Mouse (Mus musculus) liver, embryonic 13.5 days (tissue): Measurements from ENCODE around the gene Ccdc3. TPM values are rescaled to one million over a fixed set of nuclear protein-coding genes. Genes with fewer than 3 reads are reported as not detected.
A peak's percentile ranks its signal among the peaks of the same experiment; 100 is the strongest.

Source experiments
- ATAC-seq: fragments of 200-750 bp; cut with Nextera tagmentation; 2 replicates; pipeline ENCODE4 v1.8.0; 2017; ENCODE audit warnings: low read depth, mild to moderate bottlenecking, moderate number of reproducible peaks, moderate library complexity
- DNase-seq: peaks from one replicate; pipeline ENCODE4 v3.0.0; 2022
- H3K27ac ChIP-seq: fragments of 300-500 bp; sonication (generic); 2 replicates; pipeline ENCODE4 v1.5.1; 2015; ENCODE audit warnings: moderate library complexity, mild to moderate bottlenecking, inconsistent platforms
- H3K27me3 ChIP-seq: fragments of 300-500 bp; sonication (generic); 2 replicates; pipeline ENCODE4 v1.6.1; 2015; ENCODE audit warnings: mild to moderate bottlenecking, inconsistent platforms
- H3K36me3 ChIP-seq: fragments of 300-500 bp; sonication (generic); 2 replicates; pipeline ENCODE4 v1.6.1; 2015; ENCODE audit warnings: mild to moderate bottlenecking, inconsistent platforms
- H3K4me1 ChIP-seq: fragments of 300-500 bp; sonication (generic); replicated peaks from 2 replicates; pipeline ENCODE4 v1.6.1; 2015; ENCODE audit warnings: inconsistent platforms
- H3K4me2 ChIP-seq: fragments of 300-500 bp; sonication (generic); 2 replicates; pipeline ENCODE4 v1.6.1; 2015; ENCODE audit warnings: inconsistent platforms, mild to moderate bottlenecking, moderate library complexity
- H3K4me3 ChIP-seq: fragments of 300-500 bp; sonication (generic); replicated peaks from 2 replicates; pipeline ENCODE4 v1.5.1; 2015; ENCODE audit warnings: mild to moderate bottlenecking, inconsistent platforms
- H3K9ac ChIP-seq: fragments of 300-500 bp; sonication (generic); 2 replicates; pipeline ENCODE4 v1.6.1; 2015; ENCODE audit warnings: mild to moderate bottlenecking, inconsistent platforms
- H3K9me3 ChIP-seq: fragments of 300-500 bp; sonication (generic); replicated peaks from 2 replicates; pipeline ENCODE4 v1.6.1; 2016; ENCODE audit warnings: inconsistent platforms
- WGBS: fragments of 180-500 bp; shearing (Covaris S2); methylation state at CpG from one replicate; pipeline ENCODE4 v1.1.7; 2015; ENCODE audit not compliant: insufficient replicate concordance; 5-methylcytosine and 5-hydroxymethylcytosine counted together
- polyA plus RNA-seq: library from polyadenylated mRNA; unstranded; fragments of >200 nt; fragmentation: Nextera tagmentation; extraction: Ambion mirVana; gene quantifications from 2 replicates; pipeline ENCODE4 v1.2.1, GENCODE M21; 2015

The Ccdc3 gene
- polyA plus RNA-seq, 1 experiment from 2014 or later = 4.0 TPM

DNA sequence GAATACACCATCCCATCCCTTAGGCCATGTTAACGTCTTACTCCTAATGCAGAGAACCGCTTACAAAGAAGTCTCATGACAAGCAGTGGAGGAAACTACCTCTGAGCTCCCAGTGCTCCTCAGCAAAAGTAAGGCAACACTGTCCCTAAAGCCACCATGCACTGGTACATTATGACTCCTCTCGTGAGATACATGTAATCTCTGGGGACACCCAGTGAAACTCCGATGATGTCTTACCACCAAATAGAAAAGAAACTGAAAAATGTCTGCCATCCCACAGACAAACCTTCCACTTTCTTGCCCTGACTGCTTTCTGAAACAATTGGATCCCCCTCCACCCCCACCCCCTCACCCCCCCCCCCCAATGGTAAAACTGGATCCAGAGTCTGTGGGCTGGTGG, 54.6 kb downstream of the Ccdc3 start:
- 71% methylated on average over 4 of the region's 4 CpGs for WGBS
- no peaks in the 10 kb centered on the region for H3K36me3 ChIP-seq
- DNase-seq = no peak
- H3K27ac ChIP-seq = no peak overlapping the region
- H3K9me3 ChIP-seq = no peaks in the 10 kb centered on the region
- H3K27me3 ChIP-seq = no peaks in the 10 kb centered on the region
- H3K4me1 ChIP-seq = no peaks in the 10 kb centered on the region
- ATAC-seq = no peak
- H3K4me2 ChIP-seq = no peak overlapping the region
- H3K9ac ChIP-seq = no peak overlapping the region
- no peak overlapping the region for H3K4me3 ChIP-seq

DNA sequence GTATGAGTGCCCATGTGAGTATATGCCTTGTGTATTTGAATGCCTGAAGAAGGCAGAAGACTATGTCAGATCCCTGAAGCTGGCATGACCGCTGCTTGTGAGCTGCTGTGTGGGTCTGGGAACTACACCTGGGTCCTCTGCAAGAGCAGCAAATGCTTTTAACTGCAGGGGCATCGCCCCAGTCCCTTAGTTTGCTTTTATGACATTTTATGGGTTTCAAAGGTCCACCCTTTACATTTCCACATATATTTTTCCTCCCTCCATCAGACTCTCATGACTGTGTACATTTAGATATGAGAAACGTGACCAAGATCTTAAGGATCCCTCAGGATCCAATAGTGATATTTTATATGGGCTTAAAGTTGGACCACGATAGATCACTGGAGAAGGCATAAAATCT, 55.5 kb downstream of the Ccdc3 start:
- Histone ChIP-seq H3K4me3 (no peak overlapping the region), H3K4me2 (no peak overlapping the region), H3K27me3 (no peaks in the 10 kb centered on the region), H3K27ac (no peak overlapping the region), H3K9ac (no peak overlapping the region), H3K4me1 (no peaks in the 10 kb centered on the region), H3K36me3 (no peaks in the 10 kb centered on the region), H3K9me3 (no peaks in the 10 kb centered on the region)
- WGBS = 61% methylated on average over 4 of the region's 4 CpGs
- no peak for DNase-seq
- no peak for ATAC-seq

DNA sequence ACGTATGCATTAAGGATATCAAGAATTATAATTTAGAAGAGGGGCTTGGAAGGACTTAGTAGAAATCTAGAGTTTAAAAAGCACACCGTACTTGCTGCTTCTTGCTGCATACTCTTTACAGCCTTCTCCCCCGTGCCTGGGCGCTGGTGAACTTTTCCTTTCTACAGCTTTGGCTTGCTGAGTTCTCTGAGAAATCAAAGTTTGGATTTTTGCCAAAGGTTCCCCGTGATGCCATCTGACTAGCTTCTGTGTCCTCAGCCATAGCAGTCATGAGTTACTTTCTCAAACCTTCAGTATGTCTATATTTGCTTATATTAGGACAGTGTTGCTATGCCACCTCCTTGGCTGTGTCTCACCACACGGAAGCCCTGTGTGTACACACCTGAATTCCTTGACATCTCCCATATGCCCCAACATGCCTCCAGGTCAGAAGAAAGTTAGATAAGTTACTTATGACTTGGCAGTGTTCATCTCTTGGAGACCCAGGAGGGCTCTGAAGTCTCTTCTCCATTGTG, 57.2 kb downstream of the Ccdc3 start:
- Histone ChIP-seq H3K27ac (no peak overlapping the region), H3K4me1 (no peaks in the 10 kb centered on the region), H3K9me3 (no peaks in the 10 kb centered on the region), H3K27me3 (no peaks in the 10 kb centered on the region), H3K36me3 (no peaks in the 10 kb centered on the region), H3K9ac (no peak overlapping the region), H3K4me3 (no peak overlapping the region), H3K4me2 (no peak overlapping the region)
- ATAC-seq = no peak
- WGBS = 59% methylated on average over 6 of the region's 6 CpGs
- no peak for DNase-seq

DNA sequence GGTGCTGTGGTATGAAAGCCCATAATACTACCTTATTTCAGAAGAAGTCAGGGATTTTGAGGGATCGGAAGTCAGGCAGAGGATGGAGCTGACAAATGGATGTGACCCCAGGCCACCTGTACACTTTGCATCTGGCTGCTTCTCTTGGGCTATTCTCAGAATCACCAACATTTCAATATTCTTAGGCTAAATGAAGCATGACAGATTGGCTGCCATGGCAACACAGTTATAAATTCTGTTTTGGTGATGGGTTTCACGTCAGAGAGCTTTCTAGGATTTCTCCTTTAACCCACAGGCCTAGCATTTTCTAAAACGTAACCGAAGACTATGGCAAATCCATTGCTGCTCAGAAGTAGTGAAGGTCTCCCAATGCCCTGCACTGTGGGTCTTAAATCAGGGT, 59.9 kb downstream of the Ccdc3 start:
- H3K27me3 ChIP-seq = no peaks in the 10 kb centered on the region
- H3K4me2 ChIP-seq = no peak overlapping the region
- DNase-seq (no peak), ATAC-seq (no peak)
- H3K4me1 ChIP-seq = no peaks in the 10 kb centered on the region
- WGBS = 67% methylated on average over 4 of the region's 4 CpGs
- no peak overlapping the region for H3K9ac ChIP-seq
- H3K9me3 ChIP-seq = no peaks in the 10 kb centered on the region
- H3K4me3 ChIP-seq = no peak overlapping the region
- no peak overlapping the region for H3K27ac ChIP-seq
- no peaks in the 10 kb centered on the region for H3K36me3 ChIP-seq

DNA sequence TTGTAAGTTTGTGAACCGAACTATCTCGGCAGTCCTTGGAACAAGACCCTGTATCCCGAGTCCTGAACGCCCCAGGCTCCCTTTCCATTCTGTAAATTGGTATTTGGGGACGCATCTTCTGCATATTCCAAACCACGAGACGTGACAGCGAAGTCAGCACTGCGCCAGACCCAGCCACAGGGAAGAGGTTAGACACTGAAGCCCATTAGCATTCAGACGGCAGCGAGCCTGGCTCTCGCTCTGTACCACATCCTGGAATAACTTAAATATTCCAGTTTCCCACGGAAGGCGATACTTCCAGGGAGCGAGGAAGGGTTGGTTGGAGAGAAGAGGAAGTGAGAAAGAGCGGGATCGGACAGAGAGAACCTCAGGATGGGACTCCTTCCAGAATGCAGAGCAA, 61.7 kb downstream of the Ccdc3 start:
- 64% methylated on average over 17 of the region's 17 CpGs for WGBS
- H3K9ac ChIP-seq = no peak overlapping the region
- H3K27me3 ChIP-seq = no peaks in the 10 kb centered on the region
- DNase-seq (no peak), ATAC-seq (no peak)
- H3K27ac ChIP-seq = no peak overlapping the region
- no peak overlapping the region for H3K4me3 ChIP-seq
- no peaks in the 10 kb centered on the region for H3K4me1 ChIP-seq
- no peak overlapping the region for H3K4me2 ChIP-seq
- H3K9me3 ChIP-seq = no peaks in the 10 kb centered on the region
- H3K36me3 ChIP-seq = no peaks in the 10 kb centered on the region

DNA sequence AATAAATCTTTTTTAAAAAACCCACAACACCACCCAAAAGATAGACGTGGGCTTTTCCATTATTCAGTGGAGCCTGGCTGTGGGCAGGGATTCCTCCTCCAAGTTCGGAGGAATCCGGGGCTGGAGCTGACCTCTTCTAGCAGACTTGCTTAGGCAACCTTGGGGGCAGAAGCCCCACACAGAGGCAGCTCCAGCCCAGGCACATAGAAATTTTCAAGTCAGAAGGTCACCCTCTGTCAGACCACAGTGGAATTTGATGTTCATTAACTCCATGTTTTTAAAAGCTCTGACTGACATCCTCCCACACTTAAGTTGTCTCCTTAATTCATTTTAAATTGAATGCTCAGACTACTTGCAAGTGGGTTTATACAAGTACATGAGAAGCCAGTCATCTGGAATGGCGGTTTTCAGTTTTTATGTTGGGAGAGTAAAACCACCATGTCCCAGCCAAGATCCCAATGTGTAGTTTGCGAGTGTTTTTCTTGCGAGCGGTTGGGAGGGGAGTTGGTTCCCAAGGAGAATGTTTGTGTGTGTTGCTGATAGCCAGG, 63.3 kb downstream of the Ccdc3 start:
- Histone ChIP-seq H3K27me3 (no peaks in the 10 kb centered on the region), H3K27ac (no peak overlapping the region), H3K4me2 (no peak overlapping the region), H3K9ac (no peak overlapping the region), H3K4me3 (no peak overlapping the region), H3K9me3 (no peaks in the 10 kb centered on the region), H3K4me1 (no peaks in the 10 kb centered on the region), H3K36me3 (no peaks in the 10 kb centered on the region)
- ATAC-seq (no peak), DNase-seq (no peak)
- 71% methylated on average over 7 of the region's 7 CpGs for WGBS

DNA sequence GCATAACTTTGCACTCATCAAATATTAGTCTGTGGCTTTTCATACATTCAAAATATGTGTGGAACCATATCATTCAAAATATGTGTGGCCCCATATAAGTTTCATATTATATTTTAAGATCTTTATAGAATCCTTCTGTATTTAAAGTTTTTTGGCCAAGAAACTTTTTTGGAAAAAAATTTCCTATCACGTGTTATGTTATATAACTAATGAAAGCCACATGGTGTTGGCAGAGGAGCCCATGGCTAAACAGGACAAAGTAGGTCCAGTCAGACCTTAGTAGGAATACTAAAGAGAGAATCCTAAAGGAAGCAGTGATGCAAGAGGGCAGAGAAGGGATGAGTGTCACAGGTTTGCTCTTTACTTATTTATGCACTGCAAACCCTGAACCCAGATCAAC, 65.6 kb downstream of the Ccdc3 start:
- DNase-seq (no peak), ATAC-seq (no peak)
- Histone ChIP-seq H3K36me3 (no peaks in the 10 kb centered on the region), H3K27me3 (no peaks in the 10 kb centered on the region), H3K4me3 (no peak overlapping the region), H3K27ac (no peak overlapping the region), H3K9ac (no peak overlapping the region), H3K9me3 (no peaks in the 10 kb centered on the region), H3K4me2 (no peak overlapping the region), H3K4me1 (no peaks in the 10 kb centered on the region)
- 61% methylated on average over 1 of the region's 1 CpGs for WGBS

DNA sequence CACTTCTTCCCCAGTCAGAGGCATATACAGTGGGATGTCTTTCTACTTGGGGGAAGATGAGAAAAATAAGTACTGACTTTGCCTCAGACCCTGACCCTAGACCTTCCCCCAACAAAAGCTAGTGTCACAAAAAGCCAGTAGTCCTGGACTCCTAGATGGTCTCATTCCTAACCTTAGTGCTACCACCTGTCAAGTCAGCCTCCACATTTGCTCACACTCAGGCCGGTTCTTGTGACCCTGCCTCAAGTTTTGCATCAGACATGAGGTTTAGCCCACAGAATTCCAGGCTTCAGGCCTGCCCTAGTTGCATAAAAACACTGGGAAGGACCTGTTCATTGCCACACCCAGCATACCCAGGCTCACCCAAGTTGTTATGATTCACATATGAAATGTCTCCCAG, 67.4 kb downstream of the Ccdc3 start:
- H3K4me3 ChIP-seq = no peak overlapping the region
- no peaks in the 10 kb centered on the region for H3K36me3 ChIP-seq
- ATAC-seq = no peak
- no peaks in the 10 kb centered on the region for H3K27me3 ChIP-seq
- H3K9me3 ChIP-seq = no peaks in the 10 kb centered on the region
- no peak overlapping the region for H3K9ac ChIP-seq
- WGBS = 42% methylated on average over 1 of the region's 1 CpGs
- H3K4me2 ChIP-seq = no peak overlapping the region
- no peaks in the 10 kb centered on the region for H3K4me1 ChIP-seq
- no peak for DNase-seq
- no peak overlapping the region for H3K27ac ChIP-seq

DNA sequence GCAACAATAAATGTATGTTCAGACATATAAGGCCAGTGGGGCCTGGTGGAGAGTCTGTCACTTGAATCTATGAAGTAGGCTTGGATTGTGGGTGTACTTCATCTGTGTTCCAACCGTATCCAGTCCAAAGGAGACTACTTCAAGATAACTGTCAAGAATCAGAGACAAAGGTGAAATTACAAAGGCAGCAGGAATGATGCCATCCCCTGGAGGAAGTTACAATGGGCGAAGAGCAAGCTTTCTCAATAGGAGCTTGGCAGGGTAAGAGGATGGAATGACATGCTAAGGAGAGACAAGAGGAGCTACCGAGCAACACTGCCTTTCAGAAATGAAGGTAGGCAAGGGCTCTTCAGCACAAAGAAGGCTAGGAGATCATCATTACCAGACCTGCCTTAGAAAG, 69.1 kb downstream of the Ccdc3 start:
- Histone ChIP-seq H3K4me2 (no peak overlapping the region), H3K4me3 (no peak overlapping the region), H3K27ac (no peak overlapping the region), H3K27me3 (no peaks in the 10 kb centered on the region), H3K9me3 (no peaks in the 10 kb centered on the region), H3K36me3 (no peaks in the 10 kb centered on the region), H3K9ac (no peak overlapping the region), H3K4me1 (no peaks in the 10 kb centered on the region)
- no peak for DNase-seq
- WGBS = 64% methylated on average over 3 of the region's 3 CpGs
- ATAC-seq = no peak

DNA sequence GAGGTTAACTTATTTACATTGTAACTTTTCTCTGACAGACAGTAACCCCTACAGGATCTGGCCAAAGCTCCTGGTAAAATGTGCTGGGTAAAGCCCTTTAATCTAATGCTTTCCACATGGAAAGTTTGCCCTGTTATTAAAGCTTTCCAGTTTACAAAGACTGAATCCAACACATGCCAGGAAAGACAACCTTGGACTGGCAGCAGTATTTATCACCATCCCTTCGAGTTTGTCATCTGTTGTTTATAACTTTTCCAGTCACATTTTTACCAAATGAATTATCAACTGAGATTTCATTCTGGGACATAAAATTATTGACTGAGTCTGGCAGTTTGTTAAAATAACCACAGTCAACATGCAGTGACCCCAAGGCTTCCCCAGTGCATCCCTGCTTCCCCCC, 77.0 kb downstream of the Ccdc3 start:
- WGBS = 33% methylated on average over 1 of the region's 1 CpGs

DNA sequence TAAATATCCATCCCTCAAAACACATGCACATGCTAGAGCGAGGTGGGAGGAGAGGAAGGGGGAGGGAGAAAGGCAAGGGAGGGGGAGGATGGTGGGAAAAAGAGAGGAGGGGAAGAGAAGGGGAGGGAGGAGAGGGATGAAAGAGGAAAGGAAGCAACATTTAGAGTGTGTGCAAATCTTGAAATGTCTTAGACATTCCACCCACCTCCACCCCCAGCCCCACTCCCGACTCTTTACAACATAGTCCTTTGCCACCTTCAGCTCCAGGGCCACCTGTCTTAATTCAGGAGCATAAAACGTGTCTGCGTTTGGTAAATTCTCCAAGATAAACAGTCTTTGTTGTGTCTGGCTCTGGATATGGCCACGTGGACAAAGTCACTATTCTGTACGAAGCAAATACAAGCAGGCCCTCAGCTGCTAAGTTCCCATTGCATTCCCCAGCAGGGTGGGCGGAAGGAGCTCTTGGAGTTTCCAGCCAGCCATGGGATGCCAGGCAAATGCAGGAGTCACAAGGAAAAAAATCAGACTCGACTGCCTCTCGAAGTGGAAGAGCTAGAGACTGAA, 77.8 kb downstream of the Ccdc3 start:
- H3K9me3 ChIP-seq = no peaks in the 10 kb centered on the region
- WGBS = 62% methylated on average over 9 of the region's 9 CpGs
- DNase-seq = no peak

More for the DNA sequence above, 77.0 kb downstream of the Ccdc3 start:
- ATAC-seq (no peak), DNase-seq (no peak)
- Histone ChIP-seq H3K27ac (no peak overlapping the region), H3K9me3 (no peaks in the 10 kb centered on the region), H3K9ac (no peak overlapping the region), H3K36me3 (no peaks in the 10 kb centered on the region), H3K4me3 (no peak overlapping the region), H3K4me2 (no peak overlapping the region), H3K27me3 (no peaks in the 10 kb centered on the region), H3K4me1 (no peaks in the 10 kb centered on the region)

DNA sequence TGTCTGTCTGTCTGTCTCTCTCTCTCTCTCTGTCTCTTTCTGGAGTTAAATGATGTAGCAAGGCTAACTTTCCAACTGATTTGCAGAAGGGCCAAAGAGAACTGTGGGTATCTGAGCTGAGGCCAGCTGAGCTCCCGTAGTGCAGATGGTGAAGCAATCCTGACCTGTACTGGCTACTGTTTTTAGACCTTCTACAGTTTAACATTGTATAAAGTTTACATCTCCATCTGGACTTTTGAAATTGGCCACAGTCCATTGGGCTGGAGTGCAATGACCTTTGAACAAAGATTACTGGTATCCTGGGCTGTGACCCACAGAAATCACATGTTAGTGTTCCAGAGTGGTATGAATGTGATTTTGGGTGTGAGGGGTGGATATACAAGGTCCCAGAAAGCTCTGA, 81.6 kb downstream of the Ccdc3 start:
- no peaks in the 10 kb centered on the region for H3K36me3 ChIP-seq
- 0 out of 2 replicates have a peak, but pooled peaks have one; percentile 31 for ATAC-seq
- H3K9ac ChIP-seq = no peak overlapping the region
- no peaks in the 10 kb centered on the region for H3K27me3 ChIP-seq
- 59% methylated on average over 1 of the region's 1 CpGs for WGBS
- no peaks in the 10 kb centered on the region for H3K4me1 ChIP-seq
- no peaks in the 10 kb centered on the region for H3K9me3 ChIP-seq
- H3K4me2 ChIP-seq = no peak overlapping the region
- H3K4me3 ChIP-seq = no peak overlapping the region
- no peak overlapping the region for H3K27ac ChIP-seq
- DNase-seq = no peak

More for the DNA sequence above, 77.8 kb downstream of the Ccdc3 start:
- H3K36me3 ChIP-seq = no peaks in the 10 kb centered on the region
- no peak overlapping the region for H3K9ac ChIP-seq
- no peak overlapping the region for H3K4me2 ChIP-seq
- H3K27me3 ChIP-seq = no peaks in the 10 kb centered on the region
- H3K4me3 ChIP-seq = no peak overlapping the region
- no peak for ATAC-seq
- no peaks in the 10 kb centered on the region for H3K4me1 ChIP-seq
- no peak overlapping the region for H3K27ac ChIP-seq
